Mouse (Mus musculus): ENCODE results near the gene Krtcap2.

DNA sequence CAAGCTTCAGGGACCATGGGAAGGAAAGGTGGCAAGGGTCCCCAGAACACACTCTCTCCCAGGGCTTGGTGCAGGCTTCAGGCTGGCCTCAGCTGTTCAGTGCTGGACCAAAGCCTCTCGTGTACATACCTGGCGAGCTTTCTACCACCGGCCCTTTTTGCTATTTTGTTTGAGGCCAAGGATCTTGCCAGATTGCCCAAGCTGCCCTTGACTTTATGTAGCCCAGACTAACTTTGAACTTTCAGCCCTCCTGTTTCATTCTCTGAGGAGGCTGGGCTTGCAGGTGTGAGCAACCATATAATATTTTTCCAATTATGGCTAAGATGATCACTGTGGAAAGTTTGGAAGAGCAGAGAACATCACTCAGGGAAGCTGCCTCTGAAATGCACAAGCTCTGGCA lies 38.5 kb downstream of the Krtcap2 start:
- no peak for TF ChIP-seq CTCF (IDR thresholded peaks at IDR 0.05; ENCODE audit: borderline replicate concordance, insufficient read depth, low read depth, low read length)
- TF ChIP-seq POLR2A (IDR thresholded peaks at IDR 0.05; ENCODE audit: borderline replicate concordance, insufficient read depth, low read length), result no peak
